Comparison of ENCODE assay signal across 14 mouse cellular contexts in the genomic region with DNA sequence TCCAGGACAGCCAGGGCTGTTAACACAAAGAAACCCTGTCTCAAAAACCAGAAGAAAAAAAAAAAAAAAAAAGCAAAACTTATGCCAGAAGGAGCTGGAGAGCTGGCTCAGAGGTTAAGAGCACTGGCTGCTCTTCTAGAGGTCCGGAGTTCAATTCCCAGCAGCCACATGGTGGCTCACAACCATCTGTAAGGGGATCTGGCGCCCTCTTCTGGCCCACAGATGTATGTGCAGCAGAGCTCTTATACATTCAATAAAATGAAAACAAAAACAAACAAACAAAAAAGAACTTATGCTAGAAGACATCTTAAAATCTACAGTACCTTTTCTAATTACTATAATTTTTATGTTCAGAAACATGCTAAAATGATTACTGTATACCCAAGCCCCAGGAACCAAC. TPM values are rescaled to one million over a fixed set of nuclear protein-coding genes. Genes with fewer than 3 reads are reported as not detected.
A peak's percentile ranks its signal among the peaks of the same experiment; 100 is the strongest.
DNase-seq lines count a peak whose midpoint lies in the region; ATAC-seq and TF ChIP-seq lines count a peak whose summit lies in the region.
"Had no signal": no experiment of that assay in that cellular context is flagged by ENCODE, and none has a peak within 500 bp of the region (broad histone marks: within the 10 kb centered on the region; RNA-seq: fewer than 3 reads in every experiment).

No protein-coding gene starts in this region.

- TF ChIP-seq CTCF in intestine, postnatal 0 days (IDR thresholded peaks at IDR 0.05; ENCODE audit: low read depth): peak; percentile 59
- 0 out of 2 replicates have a peak, but pooled peaks have one; percentile 5 for TF ChIP-seq CTCF in spleen, adult 2 months (IDR thresholded peaks at IDR 0.05; ENCODE audit: extremely low read depth, insufficient read depth, insufficient read length, insufficient replicate concordance)
- peak; percentile 51 for TF ChIP-seq CTCF in Patski (IDR thresholded peaks at IDR 0.05)
- peak; percentile 67; the same call in 1 of the 2 replicates for TF ChIP-seq CTCF in small intestine, adult 2 months (IDR thresholded peaks at IDR 0.05; ENCODE audit: extremely low read depth, insufficient read length, insufficient replicate concordance, low read depth, low read length)

- CTCF ChIA-PET in Patski (lab: Charles Lee): interaction anchor here (1.0 kb wide), 1 partner anchor 9 kb away, joined by 4 read pairs; no protein-coding TSS in a partner anchor

- DNase-seq in spleen, adult 2 months (ENCODE audit: low read depth in 1 of 2, low spot score in 2 of 2): no peak
- DNase-seq in spleen, adult 12 weeks (ENCODE audit: low spot score): no peak
- no peak for DNase-seq in Patski (ENCODE audit: low read depth, low spot score)
- DNase-seq in embryo, embryonic 10.5 days (ENCODE audit: low spot score): no peak
- DNase-seq in right cerebral cortex, postnatal 14 days: no peak
- DNase-seq: cerebellum, postnatal 14 days; heart, postnatal 14 days; right cerebral cortex, adult 18-20 months had no signal

- H3K4me3 ChIP-seq in intestine, postnatal 0 days (ENCODE audit: low read depth, low read length): no peak overlapping the region
- H3K4me3 ChIP-seq in intestine, embryonic 16.5 days (ENCODE audit: low read length): no peak overlapping the region
- no peak overlapping the region for H3K4me3 ChIP-seq in spleen, adult 2 months (ENCODE audit: extremely low read depth, insufficient read depth, insufficient read length)
- H3K4me3 ChIP-seq in small intestine, adult 2 months (ENCODE audit: low read depth, low read length): no peak overlapping the region
- H3K4me3 ChIP-seq: embryonic facial prominence, embryonic 10.5 days; liver, embryonic 15.5 days had no signal

- no peak overlapping the region for H3K9ac ChIP-seq in intestine, postnatal 0 days (ENCODE audit: low read depth, low read length)
- H3K9ac ChIP-seq in intestine, embryonic 16.5 days (ENCODE audit: low read depth, low read length): no peak overlapping the region
- H3K9ac ChIP-seq: liver, embryonic 15.5 days had no signal

- no peak overlapping the region for H3K4me2 ChIP-seq in intestine, postnatal 0 days (replicated peaks; ENCODE audit: low read depth)
- no peak overlapping the region for H3K4me2 ChIP-seq in intestine, embryonic 16.5 days (ENCODE audit: low read depth, low read length)
- H3K4me2 ChIP-seq: liver, embryonic 15.5 days had no signal

- H3K9me3 ChIP-seq in intestine, postnatal 0 days (ENCODE audit: control insufficient read depth): no peaks in the 10 kb centered on the region
- H3K9me3 ChIP-seq in intestine, embryonic 16.5 days (ENCODE audit: control insufficient read depth, low read length): no peaks in the 10 kb centered on the region
- H3K9me3 ChIP-seq: embryonic facial prominence, embryonic 10.5 days; liver, embryonic 15.5 days had no signal

- H3K4me1 ChIP-seq in intestine, postnatal 0 days (replicated peaks; ENCODE audit: control insufficient read depth, insufficient read depth, low read length): no peaks in the 10 kb centered on the region
- H3K4me1 ChIP-seq in intestine, embryonic 16.5 days (ENCODE audit: control insufficient read depth, insufficient read depth, low read length): no peaks in the 10 kb centered on the region
- H3K4me1 ChIP-seq in spleen, adult 2 months (ENCODE audit: control insufficient read depth, insufficient read depth, insufficient read length): no peaks in the 10 kb centered on the region
- H3K4me1 ChIP-seq in small intestine, adult 2 months (ENCODE audit: control insufficient read depth, insufficient read depth, insufficient read length, low read length): peaks cover 21% of the 10 kb centered on the region; the same call in 1 of the 2 replicates
- H3K4me1 ChIP-seq: embryonic facial prominence, embryonic 10.5 days had no signal

- H3K27me3 ChIP-seq in intestine, postnatal 0 days (replicated peaks; ENCODE audit: control insufficient read depth, insufficient read depth, low read length): no peaks in the 10 kb centered on the region
- no peaks in the 10 kb centered on the region for H3K27me3 ChIP-seq in intestine, embryonic 16.5 days (replicated peaks; ENCODE audit: control insufficient read depth, insufficient read depth, low read length)
- no peaks in the 10 kb centered on the region for H3K27me3 ChIP-seq in spleen, adult 2 months (ENCODE audit: control insufficient read depth, insufficient read depth, low read length)
- H3K27me3 ChIP-seq in Patski: no peaks in the 10 kb centered on the region
- no peaks in the 10 kb centered on the region for H3K27me3 ChIP-seq in small intestine, adult 2 months (ENCODE audit: control insufficient read depth, insufficient read depth, low read length)
- H3K27me3 ChIP-seq: liver, embryonic 15.5 days had no signal

- H3K27ac ChIP-seq in intestine, postnatal 0 days (ENCODE audit: low read depth, low read length): no peak overlapping the region
- no peak overlapping the region for H3K27ac ChIP-seq in intestine, embryonic 16.5 days (ENCODE audit: low read length)
- no peak overlapping the region for H3K27ac ChIP-seq in spleen, adult 2 months (ENCODE audit: insufficient read depth, low read length)
- H3K27ac ChIP-seq in small intestine, adult 2 months (ENCODE audit: insufficient read depth, low read depth, low read length): no peak overlapping the region
- H3K27ac ChIP-seq: embryonic facial prominence, embryonic 10.5 days; liver, embryonic 15.5 days had no signal

- ATAC-seq in intestine, postnatal 0 days: no peak
- no peak for ATAC-seq in intestine, embryonic 16.5 days
- no peak for ATAC-seq in Patski
- ATAC-seq: activated CD4-positive, CD25-positive, alpha-beta regulatory T cell, adult 4 months had no signal

- H3K36me3 ChIP-seq in intestine, postnatal 0 days (ENCODE audit: control insufficient read depth, insufficient read depth): peaks cover 19% of the 10 kb centered on the region
- H3K36me3 ChIP-seq in intestine, embryonic 16.5 days (ENCODE audit: control insufficient read depth, insufficient read depth, low read length): peaks cover 8% of the 10 kb centered on the region
- no peaks in the 10 kb centered on the region for H3K36me3 ChIP-seq in spleen, adult 2 months (ENCODE audit: control insufficient read depth, insufficient read depth, low read length)
- peaks cover 26% of the 10 kb centered on the region for H3K36me3 ChIP-seq in small intestine, adult 2 months (ENCODE audit: control insufficient read depth, insufficient read depth, low read length)

- 80% methylated on average over 2 of the region's 2 CpGs for WGBS in intestine, postnatal 0 days
- 80% methylated on average over 2 of the region's 2 CpGs for WGBS in intestine, embryonic 16.5 days
- 82% methylated on average over 2 of the region's 2 CpGs for WGBS in spleen, adult 2 months
- WGBS in small intestine, adult 2 months: 81% methylated on average over 2 of the region's 2 CpGs

- TF ChIP-seq POLR2A in spleen, adult 2 months (IDR thresholded peaks at IDR 0.05; ENCODE audit: low read depth, low read length): no peak
- no peak for TF ChIP-seq POLR2A in small intestine, adult 2 months (IDR thresholded peaks at IDR 0.05; ENCODE audit: low read depth, low read length)

- in situ Hi-C loops in Patski (cut with MboI; ENCODE audit: low pct_unique_long_range_greater_than_20kb): no loop called here

- POLR2A ChIA-PET in Patski (lab: Charles Lee): interaction anchor here (0.7 kb wide), 1 partner anchor 1623 kb away, joined by 3 read pairs; no protein-coding TSS in a partner anchor

RNA-seq across cellular contexts. Expression of a gene that starts 11.4 kb away (rescaled TPM):
- polyA plus RNA-seq in intestine, postnatal 0 days (2015; fragmentation: Nextera tagmentation; extraction: Ambion mirVana): 168 and 172 TPM in 2 replicates
- polyA plus RNA-seq in intestine, embryonic 16.5 days (2015; fragmentation: Nextera tagmentation; extraction: Ambion mirVana): 234 and 236 TPM in 2 replicates
- polyA plus RNA-seq in spleen, adult 2 months (2012; rRNA removed): 54.3 and 56.7 TPM in 2 replicates
- 57.6 TPM for polyA plus RNA-seq in Patski (2021)
- polyA plus RNA-seq in small intestine, adult 2 months (2012; rRNA removed): 60.7 and 101 TPM in 2 replicates

RNA-seq across cellular contexts. Expression of a gene that starts 50.8 kb away (rescaled TPM):
- polyA plus RNA-seq in intestine, postnatal 0 days (2015; fragmentation: Nextera tagmentation; extraction: Ambion mirVana): 93.6 and 94.1 TPM in 2 replicates
- polyA plus RNA-seq in intestine, embryonic 16.5 days (2015; fragmentation: Nextera tagmentation; extraction: Ambion mirVana): 57.8 and 60.9 TPM in 2 replicates
- polyA plus RNA-seq in spleen, adult 2 months (2012; rRNA removed): 5.2 and 7.1 TPM in 2 replicates
- 52.7 TPM for polyA plus RNA-seq in Patski (2021)
- polyA plus RNA-seq in small intestine, adult 2 months (2012; rRNA removed): 1.3 and 4.4 TPM in 2 replicates

Comparison
In these comparisons a context has a peak if more than half of its experiments do, and no peak if none do; other contexts are left out.
1. CTCF ChIP-seq: peak in every context shown above with its lines; median percentile 67 in small intestine, adult 2 months; 59 in intestine, postnatal 0 days; 51 in Patski; 5 in spleen, adult 2 months.